Mouse (Mus musculus) intestine, embryonic 14.5 days (tissue): Measurements from ENCODE around the gene Try10. TPM values are rescaled to one million over a fixed set of nuclear protein-coding genes. Genes with fewer than 3 reads are reported as not detected.
"Not testable (repeated sequence)": the region's sequence is repeated elsewhere in the genome, so short reads cannot be mapped to it uniquely, and the experiment has no call there.

ENCODE experiments used
- ATAC-seq: fragments of 200-750 bp; cut with Nextera tagmentation; replicated peaks from 2 replicates; pipeline ENCODE4 v1.8.0; 2017; ENCODE audit warnings: low read depth, moderate number of reproducible peaks, moderate TSS enrichment, moderate library complexity; ENCODE audit not compliant: low FRiP score, low TSS enrichment
- DNase-seq: peaks from one replicate; pipeline ENCODE4 v3.0.0-alpha.2; 2018; ENCODE audit warnings: low spot score
- H3K27ac ChIP-seq: fragments of 300-500 bp; sonication (generic); 2 replicates; pipeline ENCODE4 v1.5.1; 2014; ENCODE audit warnings: low read depth, mild to moderate bottlenecking, control low read depth
- H3K27me3 ChIP-seq: fragments of 300-500 bp; sonication (generic); replicated peaks from 2 replicates; pipeline ENCODE4 v1.6.1; 2014; ENCODE audit warnings: low read length, control low read depth; ENCODE audit not compliant: control insufficient read depth, insufficient read depth
- H3K36me3 ChIP-seq: fragments of 300-500 bp; sonication (generic); 2 replicates; pipeline ENCODE4 v1.6.1; 2014; ENCODE audit warnings: low read length, control low read depth; ENCODE audit not compliant: control insufficient read depth, insufficient read depth
- H3K4me1 ChIP-seq: fragments of 300-500 bp; sonication (generic); replicated peaks from 2 replicates; pipeline ENCODE4 v1.6.1; 2014; ENCODE audit warnings: low read length, control low read depth, mixed read lengths; ENCODE audit not compliant: control insufficient read depth, insufficient read depth
- H3K4me2 ChIP-seq: fragments of 300-500 bp; sonication (generic); 2 replicates; pipeline ENCODE4 v1.6.1; 2014; ENCODE audit warnings: low read length
- H3K4me3 ChIP-seq: fragments of 300-500 bp; sonication (generic); 2 replicates; pipeline ENCODE4 v1.5.1; 2014; ENCODE audit warnings: low read depth, low read length, control low read depth, mixed read lengths
- H3K9ac ChIP-seq: fragments of 300-500 bp; sonication (generic); 2 replicates; pipeline ENCODE4 v1.6.1; 2014; ENCODE audit warnings: mild to moderate bottlenecking, low read length
- H3K9me3 ChIP-seq: fragments of 300-500 bp; sonication (generic); 2 replicates; pipeline ENCODE4 v1.6.1; 2016; ENCODE audit warnings: low read length, control low read depth; ENCODE audit not compliant: control insufficient read depth
- WGBS: fragments of 180-500 bp; shearing (Covaris S2); extraction: QIAGEN DNeasy Blood & Tissue Kit; methylation state at CpG from one replicate; pipeline ENCODE4 v1.1.7; 2014; 5-methylcytosine and 5-hydroxymethylcytosine counted together
- polyA plus RNA-seq: library from polyadenylated mRNA; unstranded; fragments of >200 nt; fragmentation: Nextera tagmentation; extraction: Ambion mirVana; gene quantifications from 2 replicates; pipeline ENCODE4 v1.2.1, GENCODE M21; 2014

Try10 gene
- 22.4 TPM in 1 of 2 replicates, not detected in the other for polyA plus RNA-seq

GRCm38 (mm10) chr6:41353932-41354331 lies at the start of gene Try10:
Gene Try10 (plus strand): TSS chr6:41354105.
- Histone ChIP-seq H3K4me3 (no peak within 1 kb of the TSS), H3K27me3 (no peaks in the 10 kb centered on the region), H3K27ac (no peak within 1 kb of the TSS), H3K9ac (no peak within 1 kb of the TSS), H3K4me1 (no peaks in the 10 kb centered on the region), H3K9me3 (no peaks in the 10 kb centered on the region), H3K4me2 (no peak within 1 kb of the TSS), H3K36me3 (no peaks in the 10 kb centered on the region)
- ATAC-seq: no peak
- WGBS: 79% methylated on average over 2 of the region's 2 CpGs
- no peak for DNase-seq

GRCm38 (mm10) chr6:41316741-41317140 lies 37.2 kb upstream of the Try10 start, which contains the start of gene Try5:
Gene Try5 (minus strand): TSS chr6:41316841.
- not testable (repeated sequence) for H3K27me3 ChIP-seq, H3K4me1 ChIP-seq, H3K4me3 ChIP-seq, H3K36me3 ChIP-seq, H3K9ac ChIP-seq, ATAC-seq, H3K4me2 ChIP-seq, H3K9me3 ChIP-seq, DNase-seq, H3K27ac ChIP-seq
- WGBS: 72% methylated on average over 3 of the region's 3 CpGs

- H3K36me3 ChIP-seq, H3K4me2 ChIP-seq, ATAC-seq, H3K27ac ChIP-seq, H3K9me3 ChIP-seq, DNase-seq, H3K4me3 ChIP-seq, H3K27me3 ChIP-seq, H3K9ac ChIP-seq, H3K4me1 ChIP-seq: not testable (repeated sequence)
- whole genome bisulfite sequencing: 84% methylated on average over 2 of the region's 2 CpGs
These were observed 19.9 kb downstream of the Try10 start for GRCm38 (mm10) chr6:41373772-41374171.

GRCm38 (mm10) chr6:41377578-41377977 lies 23.7 kb downstream of the Try10 start, which contains the start of gene Prss3:
Gene Prss3 (minus strand): TSS chr6:41377678.
- not testable (repeated sequence) for H3K27ac ChIP-seq, DNase-seq, H3K9ac ChIP-seq, H3K4me1 ChIP-seq, ATAC-seq, H3K4me3 ChIP-seq, H3K27me3 ChIP-seq, H3K36me3 ChIP-seq, H3K9me3 ChIP-seq, H3K4me2 ChIP-seq

- Histone ChIP-seq H3K27ac (no peak overlapping the region), H3K9ac (no peak overlapping the region), H3K36me3 (no peaks in the 10 kb centered on the region), H3K4me1 (no peaks in the 10 kb centered on the region), H3K4me2 (no peak overlapping the region), H3K4me3 (no peak overlapping the region), H3K27me3 (no peaks in the 10 kb centered on the region), H3K9me3 (no peaks in the 10 kb centered on the region)
- 63% methylated on average over 2 of the region's 2 CpGs for WGBS
- no peak for ATAC-seq
- DNase-seq: no peak
These were observed 32.9 kb downstream of the Try10 start for GRCm38 (mm10) chr6:41386781-41387180.

- H3K27me3 ChIP-seq, ATAC-seq: not testable (repeated sequence)
These were observed 37.7 kb downstream of the Try10 start for GRCm38 (mm10) chr6:41391640-41392039.

GRCm38 (mm10) chr6:41392056-41392455 lies 38.2 kb downstream of the Try10 start, which contains the start of gene Gm5771:
Gene Gm5771 (plus strand): TSS chr6:41392356.
- not testable (repeated sequence) for ATAC-seq, DNase-seq, H3K27ac ChIP-seq, H3K4me2 ChIP-seq, H3K9ac ChIP-seq, H3K36me3 ChIP-seq, H3K4me3 ChIP-seq, H3K9me3 ChIP-seq, H3K27me3 ChIP-seq, H3K4me1 ChIP-seq

More at GRCm38 (mm10) chr6:41391640-41392039, 37.7 kb downstream of the Try10 start:
- H3K4me2 ChIP-seq, H3K27ac ChIP-seq, H3K4me1 ChIP-seq, DNase-seq, H3K4me3 ChIP-seq, H3K36me3 ChIP-seq, H3K9me3 ChIP-seq, H3K9ac ChIP-seq: not testable (repeated sequence)
- WGBS: 68% methylated on average over 1 of the region's 1 CpGs

Other genes with a start within 250 kb of the Try10 start
- 0.58 TPM in 1 of 2 replicates, not detected in the other for gene Try4, start 51.8 kb upstream of the Try10 start, polyA plus RNA-seq
- gene Try5, start 37.3 kb upstream of the Try10 start, polyA plus RNA-seq: 15.8 TPM in 1 of 2 replicates, not detected in the other
- 4.9 TPM in 1 of 2 replicates, not detected in the other for gene Prss3, start 23.6 kb downstream of the Try10 start, polyA plus RNA-seq
- 4.8 TPM in 1 of 2 replicates, not detected in the other for gene Gm5771, start 38.3 kb downstream of the Try10 start, polyA plus RNA-seq
- gene Gm10334, start 92.0 kb downstream of the Try10 start, polyA plus RNA-seq: 6.2 TPM in 1 of 2 replicates, not detected in the other
- 23.9 TPM in 1 of 2 replicates, not detected in the other for gene Prss1, start 104.8 kb downstream of the Try10 start, polyA plus RNA-seq
- gene Prss2, start 167.7 kb downstream of the Try10 start, polyA plus RNA-seq: 14.1 TPM in 1 of 2 replicates, not detected in the other